Mouse (Mus musculus) midbrain, postnatal 0 days (tissue): ENCODE measurements around the gene Cysrt1. TPM values are rescaled to one million over a fixed set of nuclear protein-coding genes. Genes with fewer than 3 reads are reported as not detected.
"Not testable (repeated sequence)": the region's sequence is repeated elsewhere in the genome, so short reads cannot be mapped to it uniquely, and the experiment has no call there.

Experiments used
- ATAC-seq: fragments of 200-750 bp; cut with Nextera tagmentation; 2 replicates; pipeline ENCODE4 v1.8.0; 2017; ENCODE audit warnings: moderate number of reproducible peaks, mild to moderate bottlenecking, moderate TSS enrichment, moderate library complexity; ENCODE audit not compliant: low FRiP score
- DNase-seq: peaks from one replicate; pipeline ENCODE4 v3.0.0-alpha.2; 2015; ENCODE audit warnings: low spot score
- H3K27ac ChIP-seq: fragments of 300-500 bp; sonication (generic); 2 replicates; pipeline ENCODE4 v1.5.1; 2014; ENCODE audit warnings: low read depth, mild to moderate bottlenecking, low read length, mixed read lengths
- H3K27me3 ChIP-seq: fragments of 300-500 bp; sonication (generic); 2 replicates; pipeline ENCODE4 v1.6.1; 2014; ENCODE audit warnings: low read length, control low read depth, mixed read lengths; ENCODE audit not compliant: insufficient read depth
- H3K36me3 ChIP-seq: fragments of 300-500 bp; sonication (generic); 2 replicates; pipeline ENCODE4 v1.6.1; 2014; ENCODE audit warnings: low read length, control low read depth, mixed read lengths; ENCODE audit not compliant: insufficient read depth
- H3K4me1 ChIP-seq: fragments of 300-500 bp; sonication (generic); 2 replicates; pipeline ENCODE4 v1.6.1; 2014; ENCODE audit warnings: mild to moderate bottlenecking, control low read depth, antibody characterized with exemption, low read length, mixed read lengths; ENCODE audit not compliant: insufficient read depth
- H3K4me2 ChIP-seq: fragments of 300-500 bp; sonication (generic); 2 replicates; pipeline ENCODE4 v1.6.1; 2014; ENCODE audit warnings: low read depth, mild to moderate bottlenecking, low read length, mixed read lengths; ENCODE audit not compliant: poor library complexity, severe bottlenecking
- H3K4me3 ChIP-seq: fragments of 300-500 bp; sonication (generic); 2 replicates; pipeline ENCODE4 v1.5.1; 2014; ENCODE audit warnings: low read depth, mild to moderate bottlenecking, low read length, moderate library complexity
- H3K9ac ChIP-seq: fragments of 300-500 bp; sonication (generic); replicated peaks from 2 replicates; pipeline ENCODE4 v1.6.1; 2014; ENCODE audit warnings: mild to moderate bottlenecking, low read length, moderate library complexity, mixed read lengths; ENCODE audit not compliant: poor library complexity, severe bottlenecking
- H3K9me3 ChIP-seq: fragments of 300-500 bp; sonication (generic); 2 replicates; pipeline ENCODE4 v1.6.1; 2016; ENCODE audit warnings: low read length, control low read depth
- CTCF ChIP-seq: IDR thresholded peaks from 2 replicates; pipeline ENCODE4 v1.5.1; 2016; ENCODE audit warnings: antibody characterized with exemption, mild to moderate bottlenecking
- WGBS: fragments of 180-500 bp; shearing (Covaris S2); extraction: QIAGEN DNeasy Blood & Tissue Kit; methylation state at CpG from one replicate; pipeline ENCODE4 v1.1.7; 2014; 5-methylcytosine and 5-hydroxymethylcytosine counted together
- polyA plus RNA-seq: library from polyadenylated mRNA; unstranded; fragments of >200 nt; fragmentation: Nextera tagmentation; extraction: Ambion mirVana; gene quantifications from 2 replicates; pipeline ENCODE4 v1.2.1, GENCODE M21; 2015
- total RNA-seq: library from RNA; depleted of rRNA; stranded (reverse); fragments of >200 nt; gene quantifications from 2 replicates; pipeline ENCODE4 v1.2.3, GENCODE M21; 2014

Cysrt1 gene
- total and polyA plus RNA-seq, 2 experiments from 2014 or later, result 0.19 to 1.2 TPM

GRCm38 (mm10) chr2:25263623-25264285 lies 21.5 kb upstream of the Cysrt1 start:
- H3K27ac ChIP-seq, result no peak overlapping the region
- H3K4me3 ChIP-seq, result peak overlapping the region; percentile 71
- peak overlapping the region; percentile 100 for H3K4me2 ChIP-seq
- ATAC-seq, result no peak
- H3K9me3 ChIP-seq, result no peaks in the 10 kb centered on the region
- no peak for TF ChIP-seq CTCF
- H3K9ac ChIP-seq, result peak overlapping the region; percentile 65
- 23% methylated on average over 12 of the region's 12 CpGs for WGBS
- no peak for DNase-seq
- H3K36me3 ChIP-seq, result 0 out of 2 replicates have a peak, but pooled peaks cover 7% of the 10 kb centered on the region
- peaks cover 3% of the 10 kb centered on the region; the same call in 1 of the 2 replicates for H3K27me3 ChIP-seq
- H3K4me1 ChIP-seq, result peaks cover 37% of the 10 kb centered on the region

GRCm38 (mm10) chr2:25262795-25263622 lies 20.8 kb upstream of the Cysrt1 start:
- no peak for TF ChIP-seq CTCF
- H3K4me1 ChIP-seq, result peaks cover 37% of the 10 kb centered on the region

GRCm38 (mm10) chr2:25262291-25262767 lies 20.1 kb upstream of the Cysrt1 start, which contains the start of gene Tprn:
Gene Tprn, plus strand, starts transcription at chr2:25262618.
- peak within 1 kb of the TSS; percentile 65 for H3K9ac ChIP-seq
- no peaks in the 10 kb centered on the region for H3K9me3 ChIP-seq
- peak; percentile 97 for ATAC-seq
- peaks cover 36% of the 10 kb centered on the region for H3K4me1 ChIP-seq
- peak within 1 kb of the TSS; percentile 71 for H3K4me3 ChIP-seq
- H3K4me2 ChIP-seq, result peak within 1 kb of the TSS; percentile 100
- H3K27ac ChIP-seq, result peak within 1 kb of the TSS; percentile 76
- 0 out of 2 replicates have a peak, but pooled peaks have one; percentile 6 for TF ChIP-seq CTCF
- under 1% methylated on average over 39 of the region's 39 CpGs for WGBS
- peak; percentile 99 for DNase-seq
- H3K36me3 ChIP-seq, result 0 out of 2 replicates have a peak, but pooled peaks cover 3% of the 10 kb centered on the region
- peaks cover 3% of the 10 kb centered on the region; the same call in 1 of the 2 replicates for H3K27me3 ChIP-seq

More at GRCm38 (mm10) chr2:25262795-25263622, 20.8 kb upstream of the Cysrt1 start:
- WGBS, result under 1% methylated on average over 77 of the region's 82 CpGs
- Histone ChIP-seq H3K27ac (peak overlapping the region; percentile 67; the same call in 1 of the 2 replicates), H3K9me3 (no peaks in the 10 kb centered on the region), H3K4me3 (peak overlapping the region; percentile 71), H3K27me3 (peaks cover 3% of the 10 kb centered on the region; the same call in 1 of the 2 replicates), H3K9ac (peak overlapping the region; percentile 65), H3K36me3 (0 out of 2 replicates have a peak, but pooled peaks cover 6% of the 10 kb centered on the region), H3K4me2 (peak overlapping the region; percentile 100)
- DNase-seq (peak; percentile 49), ATAC-seq (peak; percentile 31)

- 42% methylated on average over 12 of the region's 12 CpGs for WGBS
- Histone ChIP-seq H3K4me3 (peak overlapping the region; percentile 71), H3K27me3 (peaks cover 3% of the 10 kb centered on the region; the same call in 1 of the 2 replicates), H3K36me3 (no peaks in the 10 kb centered on the region), H3K27ac (peak overlapping the region; percentile 76), H3K9me3 (no peaks in the 10 kb centered on the region), H3K4me2 (peak overlapping the region; percentile 100), H3K4me1 (peaks cover 31% of the 10 kb centered on the region), H3K9ac (peak overlapping the region; percentile 42)
- no peak for TF ChIP-seq CTCF
- ATAC-seq, result peak; percentile 1
- DNase-seq, result no peak
These were observed 19.6 kb upstream of the Cysrt1 start for GRCm38 (mm10) chr2:25261870-25262269.

- DNase-seq, result no peak
- peak; percentile 59 for TF ChIP-seq CTCF
- no peak overlapping the region for H3K4me2 ChIP-seq
These were observed 16.6 kb upstream of the Cysrt1 start for GRCm38 (mm10) chr2:25258887-25259286.

GRCm38 (mm10) chr2:25257250-25257649 lies 15.0 kb upstream of the Cysrt1 start:
- not testable (repeated sequence) for H3K4me2 ChIP-seq, DNase-seq, ATAC-seq

More at GRCm38 (mm10) chr2:25258887-25259286, 16.6 kb upstream of the Cysrt1 start:
- no peak overlapping the region for H3K4me3 ChIP-seq
- 49% methylated on average over 2 of the region's 2 CpGs for WGBS
- H3K9ac ChIP-seq, result no peak overlapping the region
- peaks cover 17% of the 10 kb centered on the region for H3K4me1 ChIP-seq
- H3K36me3 ChIP-seq, result no peaks in the 10 kb centered on the region
- 0 out of 2 replicates have a peak, but pooled peaks cover under 1% of the 10 kb centered on the region for H3K27me3 ChIP-seq
- ATAC-seq, result no peak
- H3K27ac ChIP-seq, result no peak overlapping the region
- no peaks in the 10 kb centered on the region for H3K9me3 ChIP-seq

More at GRCm38 (mm10) chr2:25257250-25257649, 15.0 kb upstream of the Cysrt1 start:
- H3K36me3 ChIP-seq, H3K4me3 ChIP-seq, H3K9me3 ChIP-seq, H3K4me1 ChIP-seq, H3K27ac ChIP-seq, H3K9ac ChIP-seq, H3K27me3 ChIP-seq: not testable (repeated sequence)
- WGBS, result 94% methylated on average over 5 of the region's 5 CpGs
